Mouse (Mus musculus): ENCODE data around the gene Actbl2. TPM values are rescaled to one million over a fixed set of nuclear protein-coding genes. Genes with fewer than 3 reads are reported as not detected.

The Actbl2 gene
- polyA plus RNA-seq, 1 experiment from 2014 or later: not detected

Other genes starting within 250 kb of the Actbl2 start
- 97.9 and 109 TPM in 2 replicates for gene Gpbp1, start 235.1 kb downstream of the Actbl2 start, polyA plus RNA-seq (2015; fragmentation: Nextera tagmentation; extraction: Ambion mirVana)

Data from neural tube, embryonic 13.5 days (tissue).